Mouse (Mus musculus): ENCODE measurements at regions not wholly inside any gene's neighbourhood (a gene's known extent, or its start where the extent isn't known, plus 50 kb on each side); places are given as distances from the start of the nearest gene placed in this dataset.

DNA sequence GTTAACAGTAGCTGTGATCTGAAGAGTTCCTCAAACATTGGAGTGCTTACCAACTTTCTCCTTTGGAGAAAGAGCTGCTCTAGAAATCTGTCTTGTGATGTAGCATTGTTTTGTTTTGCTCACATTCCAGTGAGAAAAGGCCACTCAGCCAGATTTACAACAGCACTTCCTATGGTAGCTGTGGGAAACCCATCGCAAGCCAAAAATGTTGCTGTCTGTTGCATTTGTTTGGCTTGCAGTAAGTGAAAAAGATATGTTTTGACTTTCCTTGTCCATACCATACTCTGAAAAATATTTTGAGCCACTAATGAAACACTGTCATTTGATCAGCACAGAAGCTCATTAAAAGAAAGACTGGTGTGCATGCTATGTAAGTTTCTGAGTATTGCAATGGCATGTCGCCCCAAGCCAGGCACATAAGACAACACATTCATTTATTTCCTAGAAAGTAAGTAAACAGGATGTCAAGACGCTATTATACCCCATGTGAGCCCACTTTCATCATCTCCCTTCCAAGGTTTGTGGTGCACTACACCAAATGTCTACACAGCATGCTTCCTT, 66.2 kb downstream of the Car2 start:
- Histone ChIP-seq H3K4me1 (replicated peaks) (0 out of 2 replicates have a peak, but pooled peaks cover 2% of the 10 kb centered on the region), H3K4me2 (no peak overlapping the region), H3K36me3 (no peaks in the 10 kb centered on the region), H3K4me3 (replicated peaks) (no peak overlapping the region), H3K9ac (no peak overlapping the region), H3K27me3 (no peaks in the 10 kb centered on the region), H3K27ac (no peak overlapping the region), H3K9me3 (replicated peaks) (no peaks in the 10 kb centered on the region)
- ATAC-seq (ENCODE audit: low read depth) (no peak), DNase-seq (no peak)
- WGBS (ENCODE audit: insufficient replicate concordance) = 69% methylated on average over 3 of the region's 3 CpGs

DNA sequence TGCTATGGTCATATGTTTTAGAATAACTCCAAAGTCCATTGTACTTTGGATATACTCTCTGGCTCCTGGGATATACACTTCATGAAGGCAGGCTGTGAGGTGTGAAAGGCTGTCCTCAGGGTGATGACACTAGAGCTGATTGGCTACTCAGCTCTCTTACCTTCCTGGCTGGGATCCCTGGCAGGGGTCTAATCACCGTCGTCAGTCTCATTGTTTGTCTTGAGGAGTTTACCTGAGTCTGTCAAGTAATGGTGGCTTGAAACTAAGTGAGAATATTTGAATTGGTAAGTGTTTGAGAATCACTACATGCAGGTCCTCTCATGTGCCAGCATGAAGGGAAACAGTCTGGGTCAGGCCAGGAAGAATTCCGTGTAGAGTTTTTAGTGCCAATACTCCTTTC, 66.9 kb downstream of the Car2 start:
- Histone ChIP-seq H3K36me3 (no peaks in the 10 kb centered on the region), H3K9ac (no peak overlapping the region), H3K27me3 (no peaks in the 10 kb centered on the region), H3K4me3 (replicated peaks) (no peak overlapping the region), H3K9me3 (replicated peaks) (no peaks in the 10 kb centered on the region), H3K4me2 (no peak overlapping the region), H3K4me1 (replicated peaks) (peaks cover 2% of the 10 kb centered on the region), H3K27ac (no peak overlapping the region)
- ATAC-seq (ENCODE audit: low read depth) (no peak), DNase-seq (no peak)
- WGBS (ENCODE audit: insufficient replicate concordance) = 72% methylated on average over 3 of the region's 3 CpGs

DNA sequence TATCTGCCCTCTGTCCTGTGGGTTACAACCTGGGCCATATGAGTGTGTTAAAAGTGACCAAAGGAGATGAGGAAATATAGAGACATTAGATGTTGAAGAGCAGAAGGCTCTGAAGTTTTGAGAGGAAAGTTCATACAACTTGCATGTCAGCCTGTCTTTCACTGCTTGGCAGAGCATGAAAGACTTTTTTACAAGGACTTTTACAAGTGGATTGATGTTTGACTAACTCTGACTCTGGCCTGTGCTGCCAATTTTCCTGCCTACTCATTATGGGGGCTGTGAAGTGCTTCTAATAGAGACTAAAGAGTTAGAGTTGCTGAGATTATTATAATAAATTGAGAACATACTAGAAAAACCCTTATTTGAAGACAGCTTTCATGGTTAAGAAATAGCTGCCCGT, 71.4 kb downstream of the Car2 start:
- no peak for ATAC-seq (ENCODE audit: low read depth)
- DNase-seq = no peak
- no peaks in the 10 kb centered on the region for H3K27me3 ChIP-seq
- no peak overlapping the region for H3K4me3 ChIP-seq (replicated peaks)
- H3K27ac ChIP-seq = no peak overlapping the region
- peaks cover 19% of the 10 kb centered on the region for H3K4me1 ChIP-seq (replicated peaks)
- WGBS (ENCODE audit: insufficient replicate concordance) = 57% methylated on average over 1 of the region's 1 CpGs
- no peak overlapping the region for H3K9ac ChIP-seq
- H3K9me3 ChIP-seq (replicated peaks) = no peaks in the 10 kb centered on the region
- no peak overlapping the region for H3K4me2 ChIP-seq
- H3K36me3 ChIP-seq = no peaks in the 10 kb centered on the region

DNA sequence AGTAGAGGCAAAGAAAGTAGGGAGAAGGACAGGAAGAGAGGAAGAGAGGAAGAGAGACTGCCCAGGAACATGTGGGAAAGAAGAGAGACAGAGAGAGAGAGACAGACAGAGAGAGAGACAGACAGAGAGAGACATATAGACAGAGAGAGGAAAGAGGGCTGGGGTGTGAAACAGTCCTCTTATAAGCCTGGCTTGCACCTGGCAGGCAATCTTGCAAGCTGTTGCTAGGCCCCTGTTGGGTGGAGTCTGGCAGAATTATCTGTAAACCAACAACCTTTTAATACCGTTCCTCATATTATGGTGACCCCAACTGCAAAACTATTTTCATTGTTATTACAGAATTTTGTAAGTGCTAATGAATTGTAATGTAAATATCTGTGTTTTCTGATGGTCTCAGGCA, 72.2 kb downstream of the Car2 start:
- H3K27me3 ChIP-seq = no peaks in the 10 kb centered on the region
- DNase-seq (no peak), ATAC-seq (ENCODE audit: low read depth) (peak; percentile 75)
- no peak overlapping the region for H3K4me2 ChIP-seq
- no peak overlapping the region for H3K9ac ChIP-seq
- peaks cover 22% of the 10 kb centered on the region for H3K4me1 ChIP-seq (replicated peaks)
- no peaks in the 10 kb centered on the region for H3K9me3 ChIP-seq (replicated peaks)
- no peak overlapping the region for H3K4me3 ChIP-seq (replicated peaks)
- H3K36me3 ChIP-seq = no peaks in the 10 kb centered on the region
- WGBS (ENCODE audit: insufficient replicate concordance) = 10% methylated on average over 1 of the region's 1 CpGs
- no peak overlapping the region for H3K27ac ChIP-seq

DNA sequence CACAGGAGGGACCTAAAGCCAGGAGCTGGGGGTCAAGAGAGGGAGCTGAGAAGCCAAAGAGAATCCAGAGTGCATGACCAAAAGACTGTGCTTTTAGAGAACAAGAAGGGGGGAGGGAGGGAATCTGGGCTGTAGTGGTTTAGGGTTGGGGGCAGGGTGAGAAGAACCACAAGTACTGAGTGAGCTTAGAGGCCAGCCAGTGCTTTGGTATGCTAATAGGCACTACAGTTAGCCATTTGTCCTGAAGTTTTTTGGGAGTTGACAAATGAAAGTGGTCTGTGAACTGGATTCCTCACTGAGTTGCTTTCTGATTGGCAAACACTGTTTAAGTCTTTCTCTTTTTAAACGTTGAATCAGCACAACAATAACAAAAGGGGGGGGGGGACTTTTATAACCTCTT, 73.5 kb downstream of the Car2 start:
- H3K36me3 ChIP-seq = no peaks in the 10 kb centered on the region
- H3K4me2 ChIP-seq = no peak overlapping the region
- H3K27ac ChIP-seq = no peak overlapping the region
- H3K4me1 ChIP-seq (replicated peaks) = peaks cover 24% of the 10 kb centered on the region
- H3K27me3 ChIP-seq = no peaks in the 10 kb centered on the region
- 0% methylated on average over 1 of the region's 1 CpGs for WGBS (ENCODE audit: insufficient replicate concordance)
- no peak overlapping the region for H3K4me3 ChIP-seq (replicated peaks)
- ATAC-seq (ENCODE audit: low read depth) = no peak
- no peak for DNase-seq
- H3K9ac ChIP-seq = no peak overlapping the region
- H3K9me3 ChIP-seq (replicated peaks) = no peaks in the 10 kb centered on the region

DNA sequence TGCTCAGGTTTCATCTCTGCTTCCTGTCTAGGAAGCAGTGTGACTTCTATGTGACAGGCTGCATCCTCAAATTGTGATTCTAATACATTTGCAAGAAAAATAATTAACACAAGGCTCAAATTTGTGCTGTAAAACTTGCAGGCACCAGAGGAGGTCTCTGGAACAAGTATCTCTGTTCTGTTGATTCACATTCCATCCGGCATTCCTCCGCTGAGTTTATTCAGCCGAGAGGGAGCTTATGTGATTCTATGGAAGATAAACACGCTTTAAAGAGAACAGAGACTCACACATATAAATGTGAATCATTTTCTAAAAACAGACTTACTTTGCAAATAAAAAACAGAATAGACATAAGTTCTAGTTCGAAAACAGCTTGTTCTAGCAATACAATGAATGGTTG, 78.7 kb downstream of the Car2 start:
- Histone ChIP-seq H3K27me3 (no peaks in the 10 kb centered on the region), H3K4me2 (no peak overlapping the region), H3K4me3 (replicated peaks) (no peak overlapping the region), H3K4me1 (replicated peaks) (peaks cover 13% of the 10 kb centered on the region), H3K9me3 (replicated peaks) (no peaks in the 10 kb centered on the region), H3K36me3 (no peaks in the 10 kb centered on the region), H3K9ac (no peak overlapping the region), H3K27ac (no peak overlapping the region)
- ATAC-seq (ENCODE audit: low read depth) (no peak), DNase-seq (no peak)
- WGBS (ENCODE audit: insufficient replicate concordance) = 75% methylated on average over 5 of the region's 5 CpGs

DNA sequence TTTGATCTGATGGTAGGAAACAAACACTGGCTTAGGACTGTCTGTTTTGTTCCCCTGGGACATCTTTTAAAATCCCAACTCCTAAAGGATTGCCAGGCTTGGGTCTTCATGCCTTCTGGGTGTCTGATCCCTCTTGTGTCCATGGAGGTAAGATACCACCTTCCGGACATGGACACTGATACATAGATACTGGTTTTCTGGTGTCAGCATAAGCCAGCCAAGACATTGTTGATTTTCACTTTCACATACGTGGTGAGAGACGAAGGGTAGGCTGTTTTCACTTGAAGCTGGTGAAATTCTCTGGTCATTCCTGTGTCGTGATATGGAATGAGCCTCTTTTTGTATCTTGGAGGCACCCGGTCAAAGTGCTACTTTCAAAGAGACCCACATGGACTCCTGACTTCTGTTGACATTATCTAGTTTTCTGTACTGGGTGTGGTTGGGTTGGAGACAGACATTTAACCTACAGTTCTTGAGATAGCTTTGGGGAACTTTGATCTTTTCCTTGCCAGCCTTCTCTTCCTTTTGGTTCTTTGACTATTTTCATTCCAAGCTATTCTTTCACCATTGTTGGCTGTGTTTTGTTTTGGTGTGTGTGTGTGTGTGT, 79.5 kb downstream of the Car2 start:
- Histone ChIP-seq H3K4me1 (replicated peaks) (peaks cover 13% of the 10 kb centered on the region), H3K9ac (0 out of 2 replicates have a peak overlapping the region, but pooled peaks have one; percentile 19), H3K4me2 (peak overlapping the region; percentile 44), H3K36me3 (no peaks in the 10 kb centered on the region), H3K4me3 (replicated peaks) (no peak overlapping the region), H3K9me3 (replicated peaks) (no peaks in the 10 kb centered on the region), H3K27me3 (no peaks in the 10 kb centered on the region), H3K27ac (0 out of 2 replicates have a peak overlapping the region, but pooled peaks have one; percentile 19)
- peak; percentile 85 for ATAC-seq (ENCODE audit: low read depth)
- peak; percentile 7 for DNase-seq
- 37% methylated on average over 5 of the region's 5 CpGs for WGBS (ENCODE audit: insufficient replicate concordance)

DNA sequence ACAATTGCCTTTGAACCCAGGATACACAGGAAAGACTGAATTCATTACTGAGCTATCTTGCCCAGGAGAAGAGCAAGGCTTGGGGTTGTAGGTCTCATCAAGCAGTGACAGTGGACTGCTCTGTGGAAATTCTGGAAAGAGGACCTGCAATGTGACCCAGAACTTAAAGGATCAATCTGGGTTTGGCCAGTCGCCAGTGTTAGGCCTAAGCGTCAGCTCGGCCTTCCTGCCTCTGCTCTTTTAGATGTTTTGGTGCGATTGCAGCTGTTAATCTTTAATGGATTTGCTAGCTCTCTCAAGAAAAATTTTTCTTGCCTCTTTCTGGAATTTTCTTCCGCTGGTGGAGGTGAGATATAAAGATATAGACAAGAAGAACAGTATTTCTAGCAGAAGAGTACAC, 81.2 kb downstream of the Car2 start:
- H3K9me3 ChIP-seq (replicated peaks) = no peaks in the 10 kb centered on the region
- H3K27ac ChIP-seq = no peak overlapping the region
- WGBS (ENCODE audit: insufficient replicate concordance) = 80% methylated on average over 5 of the region's 5 CpGs
- H3K9ac ChIP-seq = no peak overlapping the region
- peaks cover 13% of the 10 kb centered on the region for H3K4me1 ChIP-seq (replicated peaks)
- no peak overlapping the region for H3K4me3 ChIP-seq (replicated peaks)
- H3K27me3 ChIP-seq = no peaks in the 10 kb centered on the region
- no peak for DNase-seq
- H3K4me2 ChIP-seq = no peak overlapping the region
- no peaks in the 10 kb centered on the region for H3K36me3 ChIP-seq
- ATAC-seq (ENCODE audit: low read depth) = no peak

DNA sequence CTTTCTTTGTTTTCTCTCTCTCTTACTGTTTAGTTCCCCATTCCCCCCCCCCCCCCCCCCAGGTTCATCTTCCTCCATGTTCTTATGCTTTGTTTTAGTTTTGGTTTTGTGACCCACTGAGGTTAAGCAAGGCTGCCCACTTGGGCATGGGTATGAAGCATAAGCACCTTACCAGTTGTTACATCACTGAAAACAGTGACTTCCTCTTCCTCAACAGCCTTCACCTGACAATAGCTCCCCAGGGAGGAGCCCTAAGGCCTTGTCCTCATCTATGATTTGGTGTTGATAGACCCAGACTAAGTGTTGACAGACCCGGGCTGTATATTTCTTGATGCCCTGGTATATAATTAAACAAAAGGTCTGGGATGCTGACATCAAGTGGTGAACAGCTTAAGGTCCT, 82.3 kb downstream of the Car2 start:
- Histone ChIP-seq H3K4me3 (replicated peaks) (no peak overlapping the region), H3K4me2 (no peak overlapping the region), H3K36me3 (no peaks in the 10 kb centered on the region), H3K27me3 (no peaks in the 10 kb centered on the region), H3K4me1 (replicated peaks) (peaks cover 9% of the 10 kb centered on the region), H3K9ac (no peak overlapping the region), H3K27ac (no peak overlapping the region), H3K9me3 (replicated peaks) (no peaks in the 10 kb centered on the region)
- DNase-seq (no peak), ATAC-seq (ENCODE audit: low read depth) (no peak)
- 69% methylated on average over 1 of the region's 1 CpGs for WGBS (ENCODE audit: insufficient replicate concordance)

DNA sequence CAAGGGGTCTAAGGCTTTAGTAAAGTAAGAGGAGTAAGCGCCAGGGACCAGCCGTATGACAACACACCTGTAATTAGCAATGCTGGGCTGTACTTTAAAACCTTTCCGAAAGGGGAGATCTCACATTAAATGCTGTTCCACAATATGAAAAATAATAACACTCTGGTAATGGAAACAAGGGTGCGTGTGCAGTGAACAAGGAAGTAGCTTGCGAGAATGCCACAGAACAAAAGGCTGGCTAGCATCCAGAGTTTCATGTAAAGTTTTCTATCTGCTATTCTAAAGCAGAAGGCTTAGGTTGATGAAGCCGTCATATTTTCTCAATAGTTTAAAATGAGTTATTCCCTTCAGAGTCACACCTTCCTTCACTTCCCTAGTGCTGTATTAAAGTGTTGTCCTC, 83.6 kb downstream of the Car2 start:
- Histone ChIP-seq H3K9me3 (replicated peaks) (no peaks in the 10 kb centered on the region), H3K9ac (no peak overlapping the region), H3K4me3 (replicated peaks) (no peak overlapping the region), H3K36me3 (no peaks in the 10 kb centered on the region), H3K4me2 (no peak overlapping the region), H3K27me3 (no peaks in the 10 kb centered on the region), H3K4me1 (replicated peaks) (peaks cover 8% of the 10 kb centered on the region), H3K27ac (no peak overlapping the region)
- ATAC-seq (ENCODE audit: low read depth) = no peak
- DNase-seq = no peak
- WGBS (ENCODE audit: insufficient replicate concordance) = 85% methylated on average over 6 of the region's 6 CpGs

DNA sequence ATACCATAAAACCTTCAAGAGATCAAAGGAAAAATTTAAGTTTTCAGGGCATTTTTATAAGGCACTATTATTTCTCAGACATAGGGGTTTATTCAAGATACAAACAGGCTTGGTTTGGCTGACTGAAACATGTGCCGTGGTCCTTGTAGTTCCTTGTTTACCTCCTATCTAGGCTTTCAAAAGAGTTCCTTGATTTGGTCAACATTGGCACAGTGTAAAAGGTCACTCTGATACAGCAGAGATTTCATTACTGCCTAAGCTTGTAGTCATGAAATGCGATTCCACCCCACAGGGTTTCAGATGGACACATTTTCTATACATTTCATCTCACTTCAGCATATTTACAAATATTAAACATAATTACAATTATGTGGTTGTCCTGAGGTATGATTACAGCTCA, 85.6 kb downstream of the Car2 start:
- no peaks in the 10 kb centered on the region for H3K4me1 ChIP-seq (replicated peaks)
- no peak overlapping the region for H3K9ac ChIP-seq
- DNase-seq (no peak), ATAC-seq (ENCODE audit: low read depth) (no peak)
- no peak overlapping the region for H3K4me3 ChIP-seq (replicated peaks)
- H3K27ac ChIP-seq = no peak overlapping the region
- no peaks in the 10 kb centered on the region for H3K27me3 ChIP-seq
- no peak overlapping the region for H3K4me2 ChIP-seq
- WGBS (ENCODE audit: insufficient replicate concordance) = 62% methylated on average over 2 of the region's 2 CpGs
- no peaks in the 10 kb centered on the region for H3K9me3 ChIP-seq (replicated peaks)
- H3K36me3 ChIP-seq = no peaks in the 10 kb centered on the region

DNA sequence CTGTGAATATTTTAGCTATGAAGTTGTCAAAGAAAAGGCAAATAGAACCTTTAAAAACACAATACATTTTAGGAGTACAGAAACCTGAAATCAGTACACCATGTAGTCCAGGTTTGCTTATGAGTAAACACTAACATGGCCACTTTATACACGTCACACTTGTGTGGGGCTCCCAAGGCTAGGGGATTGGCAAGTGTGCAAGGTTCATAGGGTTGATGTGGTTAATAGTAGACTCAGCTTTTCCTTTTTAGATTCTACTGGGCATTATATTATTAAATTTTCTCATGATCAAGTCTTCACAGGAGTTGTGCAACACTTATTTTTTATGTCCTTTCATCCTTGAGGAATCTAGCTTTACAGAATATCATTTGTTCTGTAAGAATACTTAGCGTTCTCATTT, 88.7 kb downstream of the Car2 start:
- H3K27me3 ChIP-seq = no peaks in the 10 kb centered on the region
- no peaks in the 10 kb centered on the region for H3K9me3 ChIP-seq (replicated peaks)
- H3K4me3 ChIP-seq (replicated peaks) = no peak overlapping the region
- no peak overlapping the region for H3K4me2 ChIP-seq
- no peaks in the 10 kb centered on the region for H3K4me1 ChIP-seq (replicated peaks)
- H3K9ac ChIP-seq = no peak overlapping the region
- 71% methylated on average over 2 of the region's 2 CpGs for WGBS (ENCODE audit: insufficient replicate concordance)
- no peak for DNase-seq
- H3K27ac ChIP-seq = no peak overlapping the region
- H3K36me3 ChIP-seq = no peaks in the 10 kb centered on the region
- ATAC-seq (ENCODE audit: low read depth) = no peak
